Mouse (Mus musculus) monocyte, adult 2 months (primary cell): ENCODE data around the gene 2010111I01Rik.
"Not testable (repeated sequence)": the region's sequence is repeated elsewhere in the genome, so short reads cannot be mapped to it uniquely, and the experiment has no call there.

Experiments used
- DNase-seq, 2 experiments: peaks; one replicate each; pipeline ENCODE4 v3.0.0; 2022; ENCODE audit warnings: low spot score in 2 of 2, low read depth in 1 of 2

2010111I01Rik gene

DNA sequence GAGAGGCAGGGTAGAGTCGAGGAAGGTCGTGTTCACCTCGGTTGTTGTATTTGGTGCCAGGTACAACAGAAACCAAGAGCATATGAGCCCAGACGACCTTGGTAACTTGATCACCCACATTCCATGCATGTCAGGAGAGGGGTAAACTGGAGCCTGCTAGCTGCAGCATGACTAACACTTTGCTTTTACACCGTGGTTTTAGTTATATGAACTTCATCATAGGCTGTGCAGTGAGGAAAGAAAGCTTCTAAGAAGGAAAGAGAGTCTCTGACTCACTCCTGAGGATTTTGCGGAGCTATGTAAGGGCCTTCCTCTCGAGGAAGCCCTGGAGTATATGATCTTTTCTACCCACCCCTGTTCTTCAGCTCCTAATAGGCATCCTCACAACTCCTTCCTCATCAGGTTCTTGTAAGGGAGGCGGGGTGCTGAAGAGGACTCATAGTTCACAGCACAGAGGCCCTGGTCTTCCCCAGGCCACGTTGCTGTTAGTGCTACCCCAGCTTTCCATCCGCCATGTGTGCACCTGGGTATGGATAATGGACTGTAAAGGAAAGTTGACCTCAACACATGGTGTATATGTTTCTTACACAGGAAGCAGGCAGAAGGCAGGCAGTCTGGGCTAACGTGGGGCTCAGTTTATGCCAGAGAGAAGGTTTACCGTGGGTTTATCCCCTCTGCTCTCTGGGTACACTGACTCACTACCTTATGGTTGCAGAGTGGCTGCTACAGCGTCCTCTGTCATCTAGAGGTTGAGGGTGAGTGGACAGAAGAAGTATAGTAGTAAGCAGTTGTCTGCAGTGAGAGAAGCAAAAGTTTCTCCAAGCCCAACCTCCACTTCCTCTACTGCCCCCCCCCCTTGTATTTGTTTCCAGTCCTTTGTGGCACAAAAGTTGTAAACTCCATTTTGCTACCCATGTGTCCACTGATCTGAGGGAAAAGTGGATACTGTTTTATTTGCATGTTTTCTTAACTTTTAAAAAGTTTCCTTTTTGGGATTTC is 222.8 kb downstream of the 2010111I01Rik start:
- DNase-seq, result no peak

DNA sequence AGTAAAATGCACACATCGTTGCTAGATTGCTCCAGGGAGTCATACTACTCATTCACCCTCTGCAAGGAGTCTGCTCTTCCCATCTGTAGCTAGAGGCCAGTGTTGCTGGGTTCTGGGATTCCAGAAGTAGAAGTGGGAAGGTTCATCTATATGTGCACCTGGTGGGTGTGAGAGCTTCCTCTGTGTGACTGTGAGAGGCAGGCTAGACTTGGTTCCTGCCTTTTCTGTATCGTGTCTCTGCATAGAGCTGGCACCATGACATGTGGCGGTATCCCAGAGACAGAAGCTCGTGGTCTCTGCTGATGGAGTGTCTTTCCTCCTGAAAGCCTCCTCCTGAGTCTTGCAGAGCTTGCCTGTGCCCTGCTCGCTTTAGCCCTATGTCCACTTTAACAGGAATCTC is 223.6 kb downstream of the 2010111I01Rik start:
- DNase-seq, result no peak

DNA sequence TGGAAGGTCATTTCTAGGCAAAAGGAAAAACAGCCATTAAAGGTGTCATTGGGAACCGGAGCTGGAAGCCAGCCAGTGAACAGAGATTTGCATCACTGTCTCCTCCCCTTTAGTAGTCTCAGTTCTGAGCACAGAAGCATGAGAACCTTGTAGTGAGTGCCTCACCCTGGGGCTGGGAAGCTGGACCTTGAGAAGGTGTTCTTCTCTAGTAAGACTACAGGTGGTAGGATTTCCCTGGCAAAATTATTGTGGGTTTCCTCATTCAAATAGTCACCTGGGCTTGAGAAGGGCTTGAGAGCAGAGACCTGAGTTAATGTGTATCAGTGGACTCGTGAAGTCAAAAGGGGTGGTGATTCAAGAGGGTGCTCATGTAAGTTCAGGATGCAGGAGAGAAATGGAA is 224.1 kb downstream of the 2010111I01Rik start:
- DNase-seq, result no peak

DNA sequence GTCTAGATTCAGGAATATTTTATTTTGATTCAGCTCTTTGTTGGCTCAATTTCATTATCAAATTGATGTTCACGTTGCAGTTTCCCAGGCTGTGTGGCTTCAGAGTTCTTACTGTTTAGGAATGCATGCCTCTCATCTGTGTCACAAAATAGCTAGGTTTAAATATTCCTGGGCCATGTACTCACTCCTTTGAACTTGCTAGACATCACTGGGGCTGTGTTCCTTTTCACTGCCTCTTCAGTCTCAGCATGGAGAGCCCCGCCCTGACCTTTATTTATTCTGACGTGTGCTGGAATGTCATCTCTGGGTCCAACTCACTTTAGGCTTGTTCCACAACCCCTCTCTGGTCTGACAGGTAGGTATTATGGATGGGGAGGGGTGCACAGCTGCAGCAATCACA is 228.7 kb downstream of the 2010111I01Rik start:
- DNase-seq, result no peak

DNA sequence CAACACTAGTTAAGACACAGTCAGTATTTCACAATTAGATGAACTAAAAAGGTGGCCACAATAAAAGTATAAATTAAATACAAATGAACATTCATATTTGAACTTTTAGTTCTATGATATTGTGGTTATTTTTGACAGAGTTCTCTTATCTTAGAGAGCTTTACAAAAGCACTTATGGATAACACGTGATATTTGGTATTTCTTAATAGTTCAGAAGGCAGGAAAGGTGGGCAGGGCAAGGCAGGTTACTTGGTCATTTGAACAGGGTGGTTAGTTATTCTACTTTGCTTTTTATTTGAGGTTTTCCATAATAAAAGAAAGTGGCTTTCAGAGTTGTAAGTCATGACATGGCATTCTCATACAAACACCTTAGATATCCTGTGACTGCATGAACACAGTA is 233.3 kb downstream of the 2010111I01Rik start:
- DNase-seq, result no peak

DNA sequence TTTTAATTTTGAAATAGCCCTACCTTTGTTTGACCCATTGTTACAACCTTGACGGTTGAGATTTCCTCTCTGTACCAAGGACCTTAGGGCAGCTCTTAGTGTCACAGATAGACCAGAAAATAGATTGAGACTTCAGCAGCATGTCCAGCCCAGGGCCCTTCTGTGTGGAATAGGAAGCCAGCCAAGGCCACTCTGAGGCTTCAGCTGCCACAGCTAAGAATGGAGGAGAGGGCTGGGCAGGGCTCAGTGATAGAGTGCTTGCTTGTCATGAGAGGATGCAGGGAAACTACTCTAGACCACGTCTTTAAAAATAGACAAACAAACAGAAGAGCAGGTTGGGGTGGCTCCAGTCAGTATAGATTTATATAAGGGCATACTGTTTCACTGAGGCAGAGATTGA is 234.9 kb downstream of the 2010111I01Rik start:
- no peak for DNase-seq

- no peak for DNase-seq
Measured at GRCm38 (mm10) chr13:63203502-63204278, 239.0 kb downstream of the 2010111I01Rik start.

DNA sequence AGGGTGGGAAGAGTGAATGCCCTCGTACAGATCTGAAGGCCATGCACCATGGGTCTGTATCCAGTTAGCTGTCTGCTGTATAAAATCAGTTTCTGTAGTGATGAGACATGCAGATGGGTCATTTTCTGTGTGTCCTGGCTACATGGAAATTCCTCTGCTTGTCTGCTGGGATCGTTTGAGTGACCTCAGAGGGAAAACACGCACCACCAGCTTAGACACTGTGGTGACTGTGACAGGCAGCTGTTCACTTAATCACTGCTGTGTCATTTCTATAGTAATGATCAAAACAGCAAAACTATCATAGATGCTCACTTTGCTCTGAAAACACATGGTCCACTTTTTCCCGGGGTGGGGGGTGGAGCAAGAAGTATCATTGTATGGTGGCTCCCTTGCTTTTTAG is 241.1 kb downstream of the 2010111I01Rik start:
- no peak for DNase-seq

DNA sequence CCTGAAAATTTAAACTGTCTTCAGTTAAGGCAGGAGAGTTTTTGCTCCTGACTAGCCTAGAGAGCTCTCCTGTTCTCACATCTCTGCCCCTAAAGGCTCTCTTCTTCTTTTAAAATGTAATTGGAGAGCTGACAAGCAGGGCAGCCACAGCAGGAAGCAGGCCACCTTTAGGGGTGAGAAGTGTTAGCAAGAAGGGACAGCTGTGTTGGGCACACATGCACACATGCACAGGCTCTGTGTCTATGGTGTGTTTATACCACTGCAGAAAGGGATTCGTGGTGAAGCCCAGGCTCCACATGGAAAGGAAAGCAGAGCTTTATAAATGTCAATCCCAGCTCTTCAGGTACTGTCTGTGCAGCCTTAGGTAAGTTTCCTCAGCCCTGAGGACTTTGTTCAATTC is 241.7 kb downstream of the 2010111I01Rik start:
- no peak for DNase-seq

DNA sequence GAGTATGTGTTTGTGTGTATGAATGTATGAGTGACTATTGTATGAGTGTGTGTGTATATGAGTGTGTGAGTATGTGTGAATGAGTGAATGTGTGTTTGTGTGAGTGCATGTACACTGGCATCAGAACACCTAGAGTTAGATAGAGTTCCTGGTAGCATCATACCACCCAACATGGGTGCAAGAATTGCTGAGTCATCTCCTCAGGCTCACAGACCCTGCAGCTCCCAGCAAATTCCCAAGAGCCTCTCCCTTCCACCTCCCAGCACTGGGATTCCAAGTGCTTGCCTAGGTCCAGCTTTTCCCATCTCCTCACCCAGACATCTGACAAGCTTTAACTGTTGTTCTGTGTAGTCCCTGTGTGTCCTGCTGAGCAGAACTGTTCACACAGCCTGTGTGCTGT is 251.8 kb downstream of the 2010111I01Rik start:
- DNase-seq, result no peak

DNA sequence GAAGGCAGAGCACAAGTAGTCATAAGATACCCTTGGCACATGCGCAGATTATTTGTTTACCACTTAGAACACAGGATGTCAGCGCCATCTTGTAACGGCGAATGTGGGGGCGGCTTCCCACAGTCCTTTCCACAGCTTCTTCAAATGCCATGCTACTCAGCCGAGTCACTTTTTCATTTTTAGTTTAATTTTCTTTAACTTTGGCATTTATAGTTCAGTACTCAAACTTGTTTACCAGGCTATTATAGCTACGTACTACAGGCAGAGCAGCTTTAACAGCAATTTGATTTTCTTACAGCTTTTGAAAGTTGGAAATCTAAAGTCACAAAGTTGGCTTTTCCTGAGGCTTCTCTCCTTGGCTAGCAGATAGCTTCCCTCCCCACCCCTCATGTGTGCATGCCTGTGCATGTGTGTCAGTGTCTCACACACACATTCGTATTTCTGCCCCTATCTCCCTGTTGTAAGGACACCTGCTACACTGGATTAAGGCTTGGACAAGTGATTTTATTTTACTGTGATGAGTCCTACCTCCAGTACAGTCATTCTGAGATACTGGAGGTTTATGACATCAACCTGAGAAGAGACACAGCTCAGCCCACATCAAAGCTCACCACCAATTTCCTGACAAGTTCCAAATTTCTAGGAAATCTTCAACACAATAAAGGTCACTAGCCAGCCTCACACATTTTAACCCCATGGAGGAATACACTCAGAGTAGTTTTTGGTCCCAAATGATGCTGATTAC is 258.5 kb downstream of the 2010111I01Rik start:
- no peak for DNase-seq

- DNase-seq, result no peak
Measured at GRCm38 (mm10) chr13:63225796-63226583, 261.3 kb downstream of the 2010111I01Rik start.

GRCm38 (mm10) chr13:63227785-63228184 is 263.1 kb downstream of the 2010111I01Rik start:
- no peak for DNase-seq

GRCm38 (mm10) chr13:63230955-63231701 is 266.4 kb downstream of the 2010111I01Rik start:
- no peak for DNase-seq

DNA sequence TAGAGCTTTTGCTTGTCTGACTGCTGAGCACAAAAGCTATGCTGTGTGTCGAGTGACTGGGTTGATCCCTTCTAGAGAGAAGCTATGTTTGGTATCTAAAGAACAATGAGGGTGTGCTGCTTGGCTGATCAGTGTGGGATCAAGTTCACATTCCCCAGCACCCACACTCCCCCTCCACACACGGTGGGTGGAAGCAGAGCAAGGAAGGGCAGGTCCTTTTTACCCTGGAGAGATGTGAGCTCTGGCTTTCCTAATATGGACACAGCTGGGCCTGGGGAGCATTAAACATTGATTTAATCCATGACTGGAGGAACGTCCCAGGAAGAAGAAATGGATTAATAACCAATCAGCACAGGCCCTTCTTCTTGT is 267.0 kb downstream of the 2010111I01Rik start:
- DNase-seq, result no peak

- DNase-seq, result no peak
Measured at GRCm38 (mm10) chr13:63232558-63232957, 267.9 kb downstream of the 2010111I01Rik start.

GRCm38 (mm10) chr13:63234520-63234919 is 269.8 kb downstream of the 2010111I01Rik start:
- DNase-seq, result not testable (repeated sequence)

GRCm38 (mm10) chr13:63235551-63235950 is 270.9 kb downstream of the 2010111I01Rik start:
- DNase-seq, result no peak

GRCm38 (mm10) chr13:63236159-63236893 is 271.6 kb downstream of the 2010111I01Rik start:
- no peak for DNase-seq
